Mouse (Mus musculus) limb, embryonic 12.5 days (tissue): ENCODE measurements around the gene Kcnq2. TPM values are rescaled to one million over a fixed set of nuclear protein-coding genes. Genes with fewer than 3 reads are reported as not detected.

Experiments used
- ATAC-seq: fragments of 200-750 bp; cut with Nextera tagmentation; 2 replicates; pipeline ENCODE4 v1.8.0; 2017; ENCODE audit warnings: low read depth, moderate TSS enrichment; ENCODE audit not compliant: insufficient number of reproducible peaks, insufficient read depth, low FRiP score, low TSS enrichment
- H3K27ac ChIP-seq: fragments of 300-500 bp; sonication (generic); 2 replicates; pipeline ENCODE4 v1.5.1; 2016; ENCODE audit warnings: mild to moderate bottlenecking, moderate library complexity
- H3K27me3 ChIP-seq: fragments of 300-500 bp; sonication (generic); 2 replicates; pipeline ENCODE4 v1.6.1; 2016; ENCODE audit warnings: mild to moderate bottlenecking, moderate library complexity
- H3K36me3 ChIP-seq: fragments of 300-500 bp; sonication (generic); 2 replicates; pipeline ENCODE4 v1.6.1; 2016; ENCODE audit warnings: mild to moderate bottlenecking, moderate library complexity
- H3K4me1 ChIP-seq: fragments of 300-500 bp; sonication (generic); replicated peaks from 2 replicates; pipeline ENCODE4 v1.6.1; 2016
- H3K4me2 ChIP-seq: fragments of 300-500 bp; sonication (generic); 2 replicates; pipeline ENCODE4 v1.6.1; 2016; ENCODE audit warnings: mild to moderate bottlenecking, moderate library complexity
- H3K4me3 ChIP-seq: fragments of 300-500 bp; sonication (generic); replicated peaks from 2 replicates; pipeline ENCODE4 v1.5.1; 2016; ENCODE audit warnings: mild to moderate bottlenecking
- H3K9ac ChIP-seq: fragments of 300-500 bp; sonication (generic); replicated peaks from 2 replicates; pipeline ENCODE4 v1.6.1; 2016; ENCODE audit warnings: mild to moderate bottlenecking, moderate library complexity
- H3K9me3 ChIP-seq: fragments of 300-500 bp; sonication (generic); 2 replicates; pipeline ENCODE4 v1.6.1; 2016; ENCODE audit warnings: mild to moderate bottlenecking, moderate library complexity
- WGBS: fragments of 180-500 bp; shearing (Covaris S2); methylation state at CpG from one replicate; pipeline ENCODE4 v1.1.7; 2016; 5-methylcytosine and 5-hydroxymethylcytosine counted together
- polyA plus RNA-seq: library from polyadenylated mRNA; unstranded; fragments of >200 nt; fragmentation: Nextera tagmentation; extraction: Ambion mirVana; gene quantifications from 2 replicates; pipeline ENCODE4 v1.2.1, GENCODE M21; 2016

The Kcnq2 gene
- polyA plus RNA-seq, 1 experiment from 2014 or later = 0.26 TPM

- Histone ChIP-seq H3K27ac (no peak overlapping the region), H3K9me3 (no peaks in the 10 kb centered on the region), H3K36me3 (no peaks in the 10 kb centered on the region), H3K4me2 (no peak overlapping the region), H3K27me3 (peaks cover 40% of the 10 kb centered on the region), H3K4me3 (no peak overlapping the region), H3K4me1 (peaks cover 1% of the 10 kb centered on the region; the same call in 1 of the 2 replicates), H3K9ac (no peak overlapping the region)
- WGBS = 76% methylated on average over 4 of the region's 4 CpGs
- ATAC-seq = no peak
These were observed 6.1 kb downstream of the Kcnq2 start for GRCm38 (mm10) chr2:181128963-181129362.

GRCm38 (mm10) chr2:181127786-181128185 lies 7.3 kb downstream of the Kcnq2 start:
- no peak overlapping the region for H3K9ac ChIP-seq
- ATAC-seq = no peak
- no peaks in the 10 kb centered on the region for H3K36me3 ChIP-seq
- no peaks in the 10 kb centered on the region for H3K9me3 ChIP-seq
- H3K4me2 ChIP-seq = no peak overlapping the region
- H3K27ac ChIP-seq = no peak overlapping the region
- no peak overlapping the region for H3K4me3 ChIP-seq
- peaks cover 30% of the 10 kb centered on the region for H3K27me3 ChIP-seq
- WGBS = 36% methylated on average over 3 of the region's 3 CpGs
- no peaks in the 10 kb centered on the region for H3K4me1 ChIP-seq

GRCm38 (mm10) chr2:181125726-181126455 lies 9.2 kb downstream of the Kcnq2 start:
- Histone ChIP-seq H3K9ac (no peak overlapping the region), H3K9me3 (no peaks in the 10 kb centered on the region), H3K36me3 (no peaks in the 10 kb centered on the region), H3K4me3 (no peak overlapping the region), H3K27me3 (0 out of 2 replicates have a peak, but pooled peaks cover 14% of the 10 kb centered on the region), H3K27ac (no peak overlapping the region), H3K4me2 (no peak overlapping the region), H3K4me1 (no peaks in the 10 kb centered on the region)
- 48% methylated on average over 7 of the region's 7 CpGs for WGBS
- ATAC-seq = no peak

GRCm38 (mm10) chr2:181122642-181123041 lies 12.5 kb downstream of the Kcnq2 start:
- Histone ChIP-seq H3K27me3 (peaks cover 18% of the 10 kb centered on the region), H3K4me3 (no peak overlapping the region), H3K36me3 (no peaks in the 10 kb centered on the region), H3K9me3 (no peaks in the 10 kb centered on the region), H3K27ac (no peak overlapping the region), H3K9ac (no peak overlapping the region), H3K4me1 (no peaks in the 10 kb centered on the region), H3K4me2 (no peak overlapping the region)
- ATAC-seq = no peak

GRCm38 (mm10) chr2:181120922-181121449 lies 14.1 kb downstream of the Kcnq2 start:
- WGBS = 75% methylated on average over 4 of the region's 4 CpGs
- no peak for ATAC-seq
- H3K4me2 ChIP-seq = no peak overlapping the region

GRCm38 (mm10) chr2:181119952-181120351 lies 15.1 kb downstream of the Kcnq2 start:
- Histone ChIP-seq H3K4me2 (no peak overlapping the region), H3K27me3 (peaks cover 21% of the 10 kb centered on the region), H3K9ac (no peak overlapping the region), H3K9me3 (no peaks in the 10 kb centered on the region), H3K4me3 (no peak overlapping the region), H3K36me3 (no peaks in the 10 kb centered on the region), H3K4me1 (no peaks in the 10 kb centered on the region), H3K27ac (no peak overlapping the region)
- WGBS = 25% methylated on average over 10 of the region's 10 CpGs
- ATAC-seq = no peak

More at GRCm38 (mm10) chr2:181120922-181121449, 14.1 kb downstream of the Kcnq2 start:
- Histone ChIP-seq H3K36me3 (no peaks in the 10 kb centered on the region), H3K4me1 (no peaks in the 10 kb centered on the region), H3K4me3 (no peak overlapping the region), H3K9me3 (no peaks in the 10 kb centered on the region), H3K9ac (no peak overlapping the region), H3K27me3 (peaks cover 22% of the 10 kb centered on the region), H3K27ac (no peak overlapping the region)

- no peak for ATAC-seq
- Histone ChIP-seq H3K4me2 (no peak overlapping the region), H3K27ac (no peak overlapping the region), H3K4me1 (no peaks in the 10 kb centered on the region), H3K27me3 (peaks cover 24% of the 10 kb centered on the region), H3K36me3 (no peaks in the 10 kb centered on the region), H3K9me3 (no peaks in the 10 kb centered on the region), H3K4me3 (no peak overlapping the region), H3K9ac (no peak overlapping the region)
- 88% methylated on average over 5 of the region's 5 CpGs for WGBS
These were observed 18.7 kb downstream of the Kcnq2 start for GRCm38 (mm10) chr2:181116436-181116835.

- Histone ChIP-seq H3K27me3 (peaks cover 20% of the 10 kb centered on the region), H3K9me3 (no peaks in the 10 kb centered on the region), H3K4me1 (no peaks in the 10 kb centered on the region), H3K36me3 (no peaks in the 10 kb centered on the region), H3K9ac (no peak overlapping the region), H3K27ac (no peak overlapping the region), H3K4me3 (no peak overlapping the region), H3K4me2 (no peak overlapping the region)
- 77% methylated on average over 3 of the region's 3 CpGs for WGBS
- no peak for ATAC-seq
These were observed 19.7 kb downstream of the Kcnq2 start for GRCm38 (mm10) chr2:181115367-181115766.

GRCm38 (mm10) chr2:181113762-181114361 lies 21.2 kb downstream of the Kcnq2 start:
- H3K36me3 ChIP-seq = no peaks in the 10 kb centered on the region
- H3K9ac ChIP-seq = no peak overlapping the region
- H3K27ac ChIP-seq = no peak overlapping the region
- peaks cover 11% of the 10 kb centered on the region for H3K27me3 ChIP-seq
- 85% methylated on average over 8 of the region's 8 CpGs for WGBS
- H3K9me3 ChIP-seq = no peaks in the 10 kb centered on the region
- no peak overlapping the region for H3K4me3 ChIP-seq
- no peaks in the 10 kb centered on the region for H3K4me1 ChIP-seq
- no peak overlapping the region for H3K4me2 ChIP-seq
- ATAC-seq = no peak

GRCm38 (mm10) chr2:181111665-181112064 lies 23.4 kb downstream of the Kcnq2 start:
- no peaks in the 10 kb centered on the region for H3K9me3 ChIP-seq
- H3K4me1 ChIP-seq = no peaks in the 10 kb centered on the region
- no peak for ATAC-seq
- H3K36me3 ChIP-seq = no peaks in the 10 kb centered on the region
- no peak overlapping the region for H3K4me2 ChIP-seq
- no peak overlapping the region for H3K27ac ChIP-seq
- H3K9ac ChIP-seq = no peak overlapping the region
- peaks cover 9% of the 10 kb centered on the region for H3K27me3 ChIP-seq
- no peak overlapping the region for H3K4me3 ChIP-seq
- 93% methylated on average over 1 of the region's 1 CpGs for WGBS

GRCm38 (mm10) chr2:181104111-181104510 lies 31.0 kb downstream of the Kcnq2 start:
- no peak for ATAC-seq
- Histone ChIP-seq H3K9ac (no peak overlapping the region), H3K4me1 (no peaks in the 10 kb centered on the region), H3K4me3 (no peak overlapping the region), H3K4me2 (no peak overlapping the region), H3K36me3 (no peaks in the 10 kb centered on the region), H3K9me3 (no peaks in the 10 kb centered on the region), H3K27me3 (no peaks in the 10 kb centered on the region), H3K27ac (no peak overlapping the region)
- 77% methylated on average over 2 of the region's 2 CpGs for WGBS
